Mouse (Mus musculus): Measurements from ENCODE around the gene Zbtb48. TPM values are rescaled to one million over a fixed set of nuclear protein-coding genes. Genes with fewer than 3 reads are reported as not detected.

Zbtb48 gene
- 27.6 and 29.1 TPM in 2 replicates for polyA plus RNA-seq (2012; rRNA removed)

DNA sequence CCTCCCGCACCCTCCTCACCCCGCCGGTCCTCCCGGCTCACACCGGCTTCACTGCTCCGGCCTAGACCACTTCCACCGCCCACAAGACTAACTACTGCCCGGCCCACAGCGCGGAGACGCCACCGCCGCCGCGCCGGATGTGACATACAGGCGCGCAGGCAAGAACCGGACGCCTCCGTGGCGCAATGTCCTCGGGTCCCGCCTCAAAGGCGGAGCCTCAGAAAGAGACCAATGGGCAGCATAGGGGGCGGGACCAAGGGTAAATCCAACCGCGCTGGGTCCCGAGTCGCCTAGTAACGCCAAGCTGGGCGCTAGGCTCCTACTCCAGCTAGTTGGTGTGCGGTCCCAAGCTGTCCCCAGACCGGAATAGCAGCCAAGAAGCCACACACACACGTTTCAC is at the start of gene Zbtb48:
Gene Zbtb48 (minus strand): TSS at position 148 of the 400 bp plus-strand sequence.

GRCm38 (mm10) chr4:152072121-152072601 is 44.7 kb upstream of the Zbtb48 start, which contains the start of gene Plekhg5:
Plekhg5 (plus strand) TSS chr4:152072498.

DNA sequence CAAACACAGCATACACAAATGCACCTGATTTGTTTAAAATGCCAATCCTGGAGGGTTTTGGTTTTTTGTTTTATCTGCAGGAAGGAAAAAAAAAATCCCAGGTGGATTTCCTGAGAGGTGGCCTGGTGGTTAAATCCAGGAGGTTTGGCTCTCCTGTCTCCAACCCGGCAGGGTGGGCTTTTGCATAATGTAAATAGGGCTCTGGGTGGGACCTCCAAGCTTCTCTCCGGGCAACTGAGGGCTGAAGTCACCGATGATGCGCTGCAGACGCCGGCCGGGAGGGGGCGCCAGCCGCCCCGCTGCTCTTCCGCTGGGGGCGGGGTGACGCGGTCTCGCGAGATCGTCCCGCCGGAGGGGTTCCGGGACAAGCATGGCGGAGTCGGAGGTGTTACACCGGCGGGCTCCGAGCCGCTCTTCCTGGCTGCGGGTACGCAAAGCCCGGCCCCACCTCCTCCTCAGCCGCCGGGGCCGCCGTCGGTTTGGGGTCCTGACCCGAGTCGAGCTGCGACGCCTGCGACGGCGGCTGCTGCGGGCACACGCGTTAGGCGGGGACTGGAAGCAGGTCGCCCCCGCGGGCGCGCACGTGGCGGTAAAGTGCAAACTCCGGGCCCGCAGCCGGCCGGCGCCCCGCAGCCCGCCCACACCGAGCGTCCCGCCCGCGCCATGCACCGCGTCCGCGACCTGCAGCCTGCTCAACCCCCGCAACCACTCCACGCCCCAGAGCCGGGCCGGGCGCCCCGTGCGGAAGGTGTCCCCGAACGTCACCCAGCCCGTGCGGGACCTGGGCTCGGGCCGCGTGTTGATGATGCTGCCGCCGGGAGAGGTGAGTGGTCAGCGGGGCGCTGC is 11.7 kb upstream of the Zbtb48 start, which contains the start of gene Nol9:
Gene Nol9 (plus strand): TSS at position 337 of the 846 bp plus-strand sequence.

GRCm38 (mm10) chr4:152038225-152038984 is 10.9 kb upstream of the Zbtb48 start, which contains the start of gene Tas1r1:
Tas1r1 (minus strand) TSS chr4:152038568.

GRCm38 (mm10) chr4:152008622-152009075 is 18.8 kb downstream of the Zbtb48 start, which contains the start of gene Klhl21:
Klhl21 (plus strand) TSS chr4:152008803.

GRCm38 (mm10) chr4:151996173-151996950 is 31.1 kb downstream of the Zbtb48 start, which contains the start of gene Phf13:
Phf13 (minus strand) TSS chr4:151996258.

GRCm38 (mm10) chr4:151988342-151989109 is 38.9 kb downstream of the Zbtb48 start, which contains the start of gene Thap3:
Thap3 (minus strand) TSS chr4:151988997.

Other genes starting within 250 kb of the Zbtb48 start
- gene Camta1, start 165.8 kb downstream of the Zbtb48 start, polyA plus RNA-seq (2012; rRNA removed), result 83.7 and 87.4 TPM in 2 replicates
- gene Dnajc11, start 94.0 kb downstream of the Zbtb48 start, polyA plus RNA-seq (2012; rRNA removed), result 73.1 and 75.2 TPM in 2 replicates
- gene Thap3, start 38.7 kb downstream of the Zbtb48 start, polyA plus RNA-seq (2012; rRNA removed), result 40.3 and 45.0 TPM in 2 replicates
- 15.2 and 16.2 TPM in 2 replicates for gene Phf13, start 31.4 kb downstream of the Zbtb48 start, polyA plus RNA-seq (2012; rRNA removed)
- 4.7 and 4.8 TPM in 2 replicates for gene Klhl21, start 18.9 kb downstream of the Zbtb48 start, polyA plus RNA-seq (2012; rRNA removed)
- gene Tas1r1, start 10.9 kb upstream of the Zbtb48 start, polyA plus RNA-seq (2012; rRNA removed), result 0.45 and 0.56 TPM in 2 replicates
- gene Nol9, start 11.7 kb upstream of the Zbtb48 start, polyA plus RNA-seq (2012; rRNA removed), result 22.1 and 22.2 TPM in 2 replicates
- gene Plekhg5, start 44.8 kb upstream of the Zbtb48 start, polyA plus RNA-seq (2012; rRNA removed), result 13.2 and 14.8 TPM in 2 replicates
- gene Tnfrsf25, start 88.3 kb upstream of the Zbtb48 start, polyA plus RNA-seq (2012; rRNA removed), result 3.6 and 4.4 TPM in 2 replicates
- gene Espn, start 124.7 kb upstream of the Zbtb48 start, polyA plus RNA-seq (2012; rRNA removed), result 0.30 and 0.36 TPM in 2 replicates
- 0.03 and 0.04 TPM in 2 replicates for gene Hes2, start 131.2 kb upstream of the Zbtb48 start, polyA plus RNA-seq (2012; rRNA removed)
- 276 and 301 TPM in 2 replicates for gene Acot7, start 150.5 kb upstream of the Zbtb48 start, polyA plus RNA-seq (2012; rRNA removed)
- gene Gpr153, start 246.6 kb upstream of the Zbtb48 start, polyA plus RNA-seq (2012; rRNA removed), result 39.6 and 45.3 TPM in 2 replicates

Measured in central nervous system, embryonic 18 days (tissue).